Comparison of ENCODE assay signal across 24 mouse cellular contexts in the genomic region with DNA sequence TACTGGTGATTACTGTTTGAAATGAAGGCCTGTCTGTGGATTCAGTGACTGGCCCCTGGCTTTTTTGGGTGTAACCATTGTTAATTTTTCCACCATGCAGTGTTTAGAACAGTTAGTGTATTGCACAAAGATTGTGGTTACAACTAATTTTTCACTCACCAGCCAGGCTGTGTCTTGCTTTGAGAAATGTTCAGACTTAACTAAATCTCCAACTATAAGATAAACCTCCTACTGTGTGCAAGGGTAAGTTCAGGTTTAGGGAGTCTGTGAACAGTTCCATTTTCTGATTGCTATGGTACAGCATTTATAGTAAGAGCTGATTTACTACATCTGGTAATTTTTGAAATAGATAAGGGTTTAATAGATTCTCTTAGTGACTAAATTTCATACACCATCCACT. TPM values are rescaled to one million over a fixed set of nuclear protein-coding genes. Genes with fewer than 3 reads are reported as not detected.
A peak's percentile ranks its signal among the peaks of the same experiment; 100 is the strongest.
DNase-seq lines count a peak whose midpoint lies in the region; ATAC-seq and TF ChIP-seq lines count a peak whose summit lies in the region.
"Had no signal": no experiment of that assay in that cellular context is flagged by ENCODE, and none has a peak within 500 bp of the region (broad histone marks: within the 10 kb centered on the region; RNA-seq: fewer than 3 reads in every experiment).

No protein-coding gene starts in this region.

- H3K79me2 ChIP-seq in CH12.LX (replicated peaks; ENCODE audit: control insufficient read depth, extremely low read depth, insufficient read depth, poor library complexity, severe bottlenecking) = no peaks in the 10 kb centered on the region
- no peaks in the 10 kb centered on the region for H3K79me2 ChIP-seq in MEL (ENCODE audit: control insufficient read depth, insufficient read depth, low read length, poor library complexity)

- TF ChIP-seq CTCF in CH12.LX (conservative IDR thresholded peaks at IDR 0.05 in 1 of 2, IDR thresholded peaks at IDR 0.05 in 1 of 2; ENCODE audit: low read depth in 2 of 2, low read length in 2 of 2) (no peak), MEL (IDR thresholded peaks at IDR 0.05 in 2 of 3, conservative IDR thresholded peaks at IDR 0.05 in 1 of 3; ENCODE audit: control insufficient read depth in 1 of 3, insufficient read depth in 1 of 3, low read depth in 2 of 3, low read length in 3 of 3, poor library complexity in 1 of 3, severe bottlenecking in 1 of 3) (no peak)
- TF ChIP-seq CTCF in kidney, adult 2 months (conservative IDR thresholded peaks at IDR 0.05; ENCODE audit: insufficient read depth, insufficient read length, low read depth, low read length) = no peak

- H3K9me3 ChIP-seq in CH12.LX (replicated peaks; ENCODE audit: low read length) (no peaks in the 10 kb centered on the region), MEL (replicated peaks; ENCODE audit: insufficient read depth, low read length) (no peaks in the 10 kb centered on the region)
- H3K9me3 ChIP-seq in intestine, embryonic 15.5 days = no peaks in the 10 kb centered on the region
- H3K9me3 ChIP-seq in midbrain, embryonic 15.5 days = no peaks in the 10 kb centered on the region
- H3K9me3 ChIP-seq: G1E had no signal

- TF ChIP-seq RAD21 in CH12.LX (IDR thresholded peaks at IDR 0.05; ENCODE audit: low read depth, low read length) = no peak
- TF ChIP-seq RAD21 in MEL (IDR thresholded peaks at IDR 0.05; ENCODE audit: low read depth, low read length) = no peak

- no peak overlapping the region for H3K4me2 ChIP-seq in CH12.LX (ENCODE audit: insufficient read depth, low read depth, poor library complexity, severe bottlenecking)
- H3K4me2 ChIP-seq in intestine, embryonic 15.5 days (replicated peaks) = no peak overlapping the region
- no peak overlapping the region for H3K4me2 ChIP-seq in midbrain, embryonic 15.5 days

- no peak for ATAC-seq in intestine, embryonic 15.5 days
- ATAC-seq in midbrain, embryonic 15.5 days (replicated peaks) = no peak
- ATAC-seq: activated CD4-positive, CD25-positive, alpha-beta regulatory T cell, adult 4 months; CD4-positive, CD25-positive, alpha-beta regulatory T cell, adult 4 months; Patski had no signal

- H3K27ac ChIP-seq in CH12.LX (ENCODE audit: insufficient read depth, low read depth) (no peak overlapping the region), MEL (ENCODE audit: control insufficient read depth, low read depth, low read length) (no peak overlapping the region)
- H3K27ac ChIP-seq in intestine, embryonic 15.5 days = no peak overlapping the region
- H3K27ac ChIP-seq in midbrain, embryonic 15.5 days = no peak overlapping the region
- H3K27ac ChIP-seq in kidney, adult 2 months (ENCODE audit: insufficient read depth, low read depth, low read length) = no peak overlapping the region

- peaks cover 19 to 67% of the 10 kb centered on the region in 2 experiments for H3K36me3 ChIP-seq in CH12.LX (replicated peaks in 1 of 2; ENCODE audit: control insufficient read depth in 1 of 2, insufficient read depth in 1 of 2, low read length in 1 of 2)
- peaks cover 0 to 44% of the 10 kb centered on the region in 2 experiments; a peak in 2 of 4 replicates for H3K36me3 ChIP-seq in MEL (ENCODE audit: control insufficient read depth in 1 of 2, insufficient read depth in 2 of 2, low read length in 2 of 2)
- no peaks in the 10 kb centered on the region for H3K36me3 ChIP-seq in intestine, embryonic 15.5 days
- H3K36me3 ChIP-seq in midbrain, embryonic 15.5 days (replicated peaks) = peaks cover 9% of the 10 kb centered on the region; the same call in 1 of the 2 replicates
- H3K36me3 ChIP-seq in kidney, adult 2 months (ENCODE audit: control insufficient read depth, insufficient read depth, low read length) = peaks cover 2% of the 10 kb centered on the region; the same call in 1 of the 2 replicates

- no peaks in the 10 kb centered on the region for H3K4me1 ChIP-seq in CH12.LX (ENCODE audit: control insufficient read depth in 1 of 2, insufficient read depth in 2 of 2)
- H3K4me1 ChIP-seq in MEL (ENCODE audit: control insufficient read depth in 1 of 2, insufficient read depth in 2 of 2, low read length in 2 of 2) = no peaks in the 10 kb centered on the region
- H3K4me1 ChIP-seq in intestine, embryonic 15.5 days (replicated peaks) = no peaks in the 10 kb centered on the region
- H3K4me1 ChIP-seq in midbrain, embryonic 15.5 days = no peaks in the 10 kb centered on the region
- H3K4me1 ChIP-seq in kidney, adult 2 months (ENCODE audit: control insufficient read depth, insufficient read depth, low read length) = no peaks in the 10 kb centered on the region

- H3K27me3 ChIP-seq in CH12.LX (replicated peaks) = no peaks in the 10 kb centered on the region
- H3K27me3 ChIP-seq in MEL (ENCODE audit: control insufficient read depth in 1 of 2, insufficient read depth in 2 of 2, low read length in 2 of 2) = no peaks in the 10 kb centered on the region
- H3K27me3 ChIP-seq in intestine, embryonic 15.5 days (replicated peaks) = no peaks in the 10 kb centered on the region
- no peaks in the 10 kb centered on the region for H3K27me3 ChIP-seq in midbrain, embryonic 15.5 days (replicated peaks)
- H3K27me3 ChIP-seq in kidney, adult 2 months (replicated peaks; ENCODE audit: control insufficient read depth, insufficient read depth, low read length) = no peaks in the 10 kb centered on the region
- H3K27me3 ChIP-seq: Patski had no signal

- H3K4me3 ChIP-seq in CH12.LX (replicated peaks in 1 of 3; ENCODE audit: low read depth in 2 of 3, low read length in 2 of 3, poor library complexity in 1 of 3) (no peak overlapping the region), MEL (ENCODE audit: control insufficient read depth in 1 of 2, insufficient read depth in 1 of 2, low read depth in 2 of 2, low read length in 2 of 2) (no peak overlapping the region)
- H3K4me3 ChIP-seq in intestine, embryonic 15.5 days (replicated peaks) = no peak overlapping the region
- no peak overlapping the region for H3K4me3 ChIP-seq in midbrain, embryonic 15.5 days
- no peak overlapping the region for H3K4me3 ChIP-seq in kidney, adult 2 months (ENCODE audit: insufficient read depth, low read depth, low read length)

- peak; percentile 15 for DNase-seq in 416B (ENCODE audit: low read depth)
- DNase-seq in CH12.LX (ENCODE audit: extremely low read depth) = no peak
- no peak for DNase-seq in MEL (ENCODE audit: low read depth, low spot score)
- DNase-seq in kidney, adult 2 months = no peak
- DNase-seq: adrenal gland, adult 2 months; adrenal gland, adult 8-10 months; adrenal gland, postnatal 10 days; adrenal gland, postnatal 14 days; adrenal gland, postnatal 25 days; adrenal gland, postnatal 36 days; B cell, adult 2 months; cerebellum, adult 11 months; cerebellum, adult 11-12 months; cerebellum, adult 18-20 months; cerebellum, adult 2 months; cerebellum, adult 8-10 months; cerebellum, adult 9-10 months had no signal

- in situ Hi-C loops in CH12.LX (cut with MboI; ENCODE audit: low pct_ligation_motif_present, low pct_unique_long_range_greater_than_20kb, low sequenced_read_pairs) = no loop called here

- TF ChIP-seq POLR2A in CH12.LX (IDR thresholded peaks at IDR 0.05; ENCODE audit: low read depth, low read length) (no peak), MEL (IDR thresholded peaks at IDR 0.05; ENCODE audit: control insufficient read depth in 1 of 2, insufficient read depth in 1 of 2, low read depth in 1 of 2, low read length in 2 of 2, poor library complexity in 1 of 2) (no peak)
- no peak for TF ChIP-seq POLR2A in kidney, adult 2 months (IDR thresholded peaks at IDR 0.05; ENCODE audit: low read depth, low read length)

- no peak for TF ChIP-seq EP300 in CH12.LX (IDR thresholded peaks at IDR 0.05; ENCODE audit: low read length)
- no peak for TF ChIP-seq EP300 in MEL (IDR thresholded peaks at IDR 0.05; ENCODE audit: low read depth in 1 of 2, low read length in 2 of 2)

- H3K9ac ChIP-seq in CH12.LX (ENCODE audit: insufficient read depth, low read depth) (no peak overlapping the region), MEL (ENCODE audit: control insufficient read depth, low read depth, low read length, poor library complexity, severe bottlenecking) (no peak overlapping the region)
- H3K9ac ChIP-seq in intestine, embryonic 15.5 days = no peak overlapping the region
- no peak overlapping the region for H3K9ac ChIP-seq in midbrain, embryonic 15.5 days

- dilution Hi-C loops in CH12.LX (cut with MboI; ENCODE audit: extremely low pct_ligation_motif_present, extremely low pct_unique_long_range_greater_than_20kb, low sequenced_read_pairs) = no loop called here

TF ChIP-seq in CH12.LX, 34 proteins besides CTCF, POLR2A, EP300 and RAD21:
- TF ChIP-seq ZKSCAN1 (IDR thresholded peaks at IDR 0.05; ENCODE audit: borderline replicate concordance, low read depth, low read length) (peak; percentile 55), SIN3A (IDR thresholded peaks at IDR 0.05; ENCODE audit: low read length) (no peak)

TF ChIP-seq in MEL, 35 proteins besides CTCF, POLR2A, EP300 and RAD21:
- TF ChIP-seq SMC3 (IDR thresholded peaks at IDR 0.05; ENCODE audit: low read depth, low read length) = no peak
- peak; percentile 86 for TF ChIP-seq ZKSCAN1 (IDR thresholded peaks at IDR 0.05; ENCODE audit: low read depth, low read length)

RNA-seq across cellular contexts. Expression of gene Tbr1, which starts 21.9 kb away (rescaled TPM):
- total RNA-seq in CH12.LX (2012; rRNA removed) (0.25 and 0.34 TPM in 2 replicates), CH12.LX (2014; rRNA removed) (0.05 TPM in 1 of 2 replicates, not detected in the other), MEL (2012; rRNA removed) (0.10 TPM in 1 of 2 replicates, not detected in the other)
- polyA plus RNA-seq in CH12.LX (2012; ENCODE audit: insufficient read length, low read depth) (0.10 and 0.20 TPM in 2 replicates), MEL (2012; ENCODE audit: insufficient read depth in 1 of 2, insufficient read length in 2 of 2, low read depth in 1 of 2, low replicate concordance in 2 of 2, missing spikeins in 1 of 2) (under 1 TPM in 1 of 2 experiments, not detected in 1; 0.11 TPM)
- 0.09 TPM in 1 of 2 replicates, not detected in the other for polyA plus RNA-seq in intestine, embryonic 15.5 days (2015; fragmentation: Nextera tagmentation; extraction: Ambion mirVana)
- polyA plus RNA-seq in midbrain, embryonic 15.5 days (2015; fragmentation: Nextera tagmentation; extraction: Ambion mirVana) = 2.8 and 3.7 TPM in 2 replicates
- polyA plus RNA-seq in kidney, adult 2 months (2012; rRNA removed) = 0.03 TPM in 1 of 2 replicates, not detected in the other
- total RNA-seq: adrenal gland, adult 18-20 months; adrenal gland, adult 2 months; adrenal gland, postnatal 14 days; adrenal gland, postnatal 25 days; adrenal gland, postnatal 36 days had no signal
- polyA plus RNA-seq: activated CD4-positive, CD25-positive, alpha-beta regulatory T cell, adult 4 months; CD4-positive, CD25-positive, alpha-beta regulatory T cell, adult 4 months had no signal
